Mouse (Mus musculus) erythroblast, adult 5-6 weeks (primary cell): ENCODE measurements around the gene Sytl4. TPM values are rescaled to one million over a fixed set of nuclear protein-coding genes. Genes with fewer than 3 reads are reported as not detected.

ENCODE experiments used
- total RNA-seq, 2 experiments: library from RNA; stranded (forward) in 1 of 2; stranded (reverse) in 1 of 2; fragments of 150-400 nt in 1 of 2; fragments of 200-764, 138-1000 nt in 1 of 2; gene quantifications; 2 replicates each; pipeline versions ENCODE4 v1.2.3 to v1.2.4; 2015 to 2017; ENCODE audit warnings: low replicate concordance in 2 of 2

The Sytl4 gene
- total RNA-seq, 2 experiments from 2014 or later: 3.5 TPM; not detected in 1

Other genes with a start within 250 kb of the Sytl4 start
- gene Tnmd, start 130.8 kb downstream of the Sytl4 start, total RNA-seq (2015; ENCODE audit: low replicate concordance): not detected in 2 replicates
- not detected in 2 replicates for gene Tnmd, start 130.8 kb downstream of the Sytl4 start, total RNA-seq (2017; ENCODE audit: low replicate concordance)
- gene Tspan6, start 83.4 kb downstream of the Sytl4 start, total RNA-seq (2015; ENCODE audit: low replicate concordance): not detected in 2 replicates
- gene Tspan6, start 83.4 kb downstream of the Sytl4 start, total RNA-seq (2017; ENCODE audit: low replicate concordance): 0.28 TPM in 1 of 2 replicates, not detected in the other
- gene Srpx2, start 73.4 kb downstream of the Sytl4 start, total RNA-seq (2015; ENCODE audit: low replicate concordance): not detected in 2 replicates
- not detected in 2 replicates for gene Srpx2, start 73.4 kb downstream of the Sytl4 start, total RNA-seq (2017; ENCODE audit: low replicate concordance)
- 16.3 and 23.0 TPM in 2 replicates for gene Cstf2, start 77.4 kb upstream of the Sytl4 start, total RNA-seq (2015; ENCODE audit: low replicate concordance)
- gene Cstf2, start 77.4 kb upstream of the Sytl4 start, total RNA-seq (2017; ENCODE audit: low replicate concordance): 20.9 and 24.5 TPM in 2 replicates
- 1.7 TPM in 1 of 2 replicates, not detected in the other for gene Xkrx, start 180.3 kb upstream of the Sytl4 start, total RNA-seq (2015; ENCODE audit: low replicate concordance)
- gene Xkrx, start 180.3 kb upstream of the Sytl4 start, total RNA-seq (2017; ENCODE audit: low replicate concordance): not detected in 2 replicates
- not detected in 2 replicates for gene Arl13a, start 205.7 kb upstream of the Sytl4 start, total RNA-seq (2015; ENCODE audit: low replicate concordance)
- gene Arl13a, start 205.7 kb upstream of the Sytl4 start, total RNA-seq (2017; ENCODE audit: low replicate concordance): not detected in 2 replicates
- gene Nox1, start 240.1 kb upstream of the Sytl4 start, total RNA-seq (2015; ENCODE audit: low replicate concordance): not detected in 2 replicates
- gene Nox1, start 240.1 kb upstream of the Sytl4 start, total RNA-seq (2017; ENCODE audit: low replicate concordance): 0.28 TPM in 1 of 2 replicates, not detected in the other